Mouse (Mus musculus) megakaryocyte progenitor cell, adult 5-6 weeks (primary cell): ENCODE results near the gene M1ap. TPM values are rescaled to one million over a fixed set of nuclear protein-coding genes. Genes with fewer than 3 reads are reported as not detected.

Source experiments
- ATAC-seq: replicated peaks from 2 replicates; pipeline ENCODE4 v1.8.0; 2016; ENCODE audit warnings: mild to moderate bottlenecking, moderate TSS enrichment, inconsistent platforms; ENCODE audit not compliant: poor library complexity
- total RNA-seq, 2 experiments: library from RNA; stranded (forward) in 1 of 2; stranded (reverse) in 1 of 2; fragments of 157-497, 149-512 nt in 1 of 2; fragments of 200-1000 nt in 1 of 2; gene quantifications; 2 replicates each; pipeline versions ENCODE4 v1.2.3 to v1.2.4; 2015 to 2017

Gene M1ap
- total RNA-seq (2015) (5.0 and 8.0 TPM in 2 replicates), total RNA-seq (2017) (5.1 and 5.9 TPM in 2 replicates)

- ATAC-seq = no peak
These were observed at the start of gene M1ap for GRCm38 (mm10) chr6:82946651-82947050. Gene M1ap, plus strand, starts transcription at chr6:82946902.

- ATAC-seq = 0 out of 2 replicates have a peak, but pooled peaks have one; percentile 20
These were observed 49.4 kb upstream of the M1ap start for GRCm38 (mm10) chr6:82897311-82897710.

- ATAC-seq = no peak
These were observed 48.5 kb upstream of the M1ap start for GRCm38 (mm10) chr6:82898227-82898626.

- no peak for ATAC-seq
These were observed 48.0 kb upstream of the M1ap start for GRCm38 (mm10) chr6:82898745-82899144.

GRCm38 (mm10) chr6:82902559-82902958 is 44.1 kb upstream of the M1ap start:
- ATAC-seq = peak; percentile 79

- ATAC-seq = no peak
These were observed 39.7 kb upstream of the M1ap start for GRCm38 (mm10) chr6:82906985-82907384.

GRCm38 (mm10) chr6:82908034-82908433 is 38.7 kb upstream of the M1ap start:
- ATAC-seq = no peak

- ATAC-seq = peak; percentile 75
These were observed 37.4 kb upstream of the M1ap start for GRCm38 (mm10) chr6:82909136-82909855.

GRCm38 (mm10) chr6:82911303-82911702 is 35.4 kb upstream of the M1ap start:
- no peak for ATAC-seq

GRCm38 (mm10) chr6:82913336-82914247 is 33.1 kb upstream of the M1ap start:
- peak; percentile 62 for ATAC-seq

- ATAC-seq = peak; percentile 70
These were observed 30.8 kb upstream of the M1ap start for GRCm38 (mm10) chr6:82915889-82916288.

- ATAC-seq = no peak
These were observed 30.2 kb upstream of the M1ap start for GRCm38 (mm10) chr6:82916459-82916858.

- no peak for ATAC-seq
These were observed 29.5 kb upstream of the M1ap start for GRCm38 (mm10) chr6:82917076-82917777.

GRCm38 (mm10) chr6:82917778-82918129 is 28.9 kb upstream of the M1ap start:
- peak; percentile 24 for ATAC-seq

- ATAC-seq = no peak
These were observed 28.3 kb upstream of the M1ap start for GRCm38 (mm10) chr6:82918371-82918770.

- no peak for ATAC-seq
These were observed 27.2 kb upstream of the M1ap start for GRCm38 (mm10) chr6:82919520-82919919.

GRCm38 (mm10) chr6:82921426-82922224 is 25.1 kb upstream of the M1ap start:
- no peak for ATAC-seq

GRCm38 (mm10) chr6:82925005-82925404 is 21.7 kb upstream of the M1ap start:
- peak; percentile 65 for ATAC-seq

GRCm38 (mm10) chr6:82926106-82926505 is 20.6 kb upstream of the M1ap start:
- ATAC-seq = no peak

- no peak for ATAC-seq
These were observed 20.2 kb upstream of the M1ap start for GRCm38 (mm10) chr6:82926528-82926927.
